Mouse (Mus musculus) stomach, postnatal 0 days (tissue): ENCODE data around the gene Meox2.

Source experiments
- CTCF ChIP-seq: IDR thresholded peaks from 2 replicates; pipeline ENCODE4 v1.5.1; 2016; ENCODE audit warnings: antibody characterized with exemption, low read depth, mild to moderate bottlenecking, moderate library complexity
- EP300 ChIP-seq: optimal IDR thresholded peaks from 2 replicates; pipeline ENCODE3; 2016; ENCODE audit warnings: antibody characterized with exemption

- TF ChIP-seq CTCF, result no peak
- TF ChIP-seq EP300, result no peak
Observed at GRCm38 (mm10) chr12:37107713-37108389, 489 bp upstream of the Meox2 start.
